Mouse (Mus musculus) G1E (cell line): Measurements from ENCODE around the gene Arap1.

Source experiments
- CTCF ChIP-seq: IDR thresholded peaks from 2 replicates; pipeline ENCODE4 v1.5.1; 2012; ENCODE audit warnings: low read depth, low read length, inconsistent platforms, mixed read lengths
- GATA1 ChIP-seq: IDR thresholded peaks from 2 replicates; pipeline ENCODE4 v1.6.1; 2012; ENCODE audit warnings: borderline replicate concordance, low read length, inconsistent platforms, mixed read lengths
- GATA2 ChIP-seq: IDR thresholded peaks from 2 replicates; pipeline ENCODE4 v1.6.1; 2012; ENCODE audit warnings: low read depth, low read length, inconsistent platforms, borderline replicate concordance
- POLR2AphosphoS5 ChIP-seq: IDR thresholded peaks from 2 replicates; pipeline ENCODE4 v1.6.1; 2012; ENCODE audit warnings: low read depth, low read length, inconsistent platforms; ENCODE audit not compliant: insufficient replicate concordance
- TAL1 ChIP-seq: conservative IDR thresholded peaks from 2 replicates; pipeline ENCODE4 v1.6.1; 2012; ENCODE audit warnings: low read depth, low read length, inconsistent platforms, mixed read lengths

DNA sequence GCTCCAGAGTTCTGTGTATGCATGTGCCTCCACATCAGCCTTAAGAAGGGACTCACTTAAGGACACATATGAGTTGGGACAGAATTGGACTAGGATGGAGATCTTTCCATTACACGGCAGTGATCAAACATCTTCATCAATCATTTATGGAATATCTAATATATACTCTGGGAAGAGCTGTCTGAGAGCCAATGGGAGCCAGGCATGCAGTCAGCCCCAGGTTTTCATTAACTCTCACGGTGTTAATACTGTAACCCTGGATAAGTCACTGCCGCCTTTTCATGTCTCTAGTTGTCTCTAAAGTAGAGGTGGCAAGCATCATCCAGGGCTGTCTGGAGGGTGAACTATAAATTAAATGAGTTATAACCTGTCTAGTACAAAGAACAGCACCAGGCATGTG is 34.8 kb upstream of the Arap1 start:
- TF ChIP-seq GATA2, result no peak
- no peak for TF ChIP-seq CTCF
- TF ChIP-seq GATA1, result no peak
- no peak for TF ChIP-seq POLR2AphosphoS5
- no peak for TF ChIP-seq TAL1
